Mouse (Mus musculus) embryonic fibroblast, embryonic 13.5 days (primary cell): ENCODE results near the gene Bmpr1a.

Experiments
- CTCF ChIP-seq: IDR thresholded peaks from 2 replicates; pipeline ENCODE4 v1.5.1; 2011; ENCODE audit warnings: mild to moderate bottlenecking, control low read depth, low read length, moderate library complexity, borderline replicate concordance; ENCODE audit not compliant: insufficient read depth
- POLR2A ChIP-seq: IDR thresholded peaks from 2 replicates; pipeline ENCODE4 v1.6.1; 2011; ENCODE audit warnings: low read depth, mild to moderate bottlenecking, control low read depth, low read length, moderate library complexity

DNA sequence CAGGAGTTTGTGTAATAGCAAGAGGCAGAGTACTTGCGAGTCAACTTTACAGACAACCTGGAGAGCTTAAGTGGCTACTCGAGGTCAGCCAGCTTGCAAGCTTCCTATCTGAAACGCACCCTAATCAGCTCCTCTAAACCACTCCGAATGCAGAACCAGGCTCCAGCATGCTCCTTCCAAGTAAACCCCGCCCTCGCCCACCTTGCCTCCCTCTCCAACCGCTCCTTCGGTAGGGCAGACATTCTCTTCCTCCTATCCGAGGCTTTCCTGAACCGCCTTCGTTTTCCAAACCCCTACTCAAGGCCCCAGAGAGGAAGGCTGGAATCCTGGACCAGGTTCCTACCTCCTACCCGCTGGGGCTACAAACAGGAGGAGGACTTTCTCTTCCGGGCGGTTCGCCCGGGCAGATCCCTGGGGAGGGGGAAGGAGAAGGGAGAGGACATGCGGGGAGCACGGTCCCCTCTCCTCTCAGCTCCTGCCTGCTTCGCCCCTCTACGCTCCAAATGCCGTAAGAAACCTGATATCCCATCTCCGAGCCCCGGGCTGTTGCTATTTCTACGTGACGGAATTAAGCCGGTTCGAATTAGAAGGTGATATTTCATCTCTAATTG lies 45.4 kb upstream of the Bmpr1a start:
- TF ChIP-seq CTCF (no peak), POLR2A (peak; percentile 64)
